Mouse (Mus musculus): ENCODE measurements at regions not wholly inside any gene's neighbourhood (a gene's known extent, or its start where the extent isn't known, plus 50 kb on each side); places are given as distances from the start of the nearest gene placed in this dataset.
A peak's percentile ranks its signal among the peaks of the same experiment; 100 is the strongest.

- DNase-seq (ENCODE audit: low read depth, low spot score), result no peak
These were observed 93.7 kb upstream of the Dlx2 start for GRCm38 (mm10) chr2:71640251-71640650.

GRCm38 (mm10) chr2:71644038-71644470 lies 97.5 kb upstream of the Dlx2 start:
- no peak for DNase-seq (ENCODE audit: low read depth, low spot score)

- DNase-seq (ENCODE audit: low read depth, low spot score), result no peak
These were observed 97.4 kb upstream of the Itga6 start for GRCm38 (mm10) chr2:71647914-71648497.

- DNase-seq (ENCODE audit: low read depth, low spot score), result no peak
These were observed 93.8 kb upstream of the Itga6 start for GRCm38 (mm10) chr2:71651662-71652061.

GRCm38 (mm10) chr2:71652261-71652801 lies 93.1 kb upstream of the Itga6 start:
- peak; percentile 96 for DNase-seq (ENCODE audit: low read depth, low spot score)

- DNase-seq (ENCODE audit: low read depth, low spot score), result no peak
These were observed 90.5 kb upstream of the Itga6 start for GRCm38 (mm10) chr2:71654817-71655503.

GRCm38 (mm10) chr2:71655504-71656390 lies 89.7 kb upstream of the Itga6 start:
- DNase-seq (ENCODE audit: low read depth, low spot score), result peak; percentile 100

- DNase-seq (ENCODE audit: low read depth, low spot score), result peak; percentile 71
These were observed 88.7 kb upstream of the Itga6 start for GRCm38 (mm10) chr2:71656611-71657244.

GRCm38 (mm10) chr2:71661438-71661837 lies 84.0 kb upstream of the Itga6 start:
- DNase-seq (ENCODE audit: low read depth, low spot score), result no peak

GRCm38 (mm10) chr2:71661986-71662385 lies 83.4 kb upstream of the Itga6 start:
- no peak for DNase-seq (ENCODE audit: low read depth, low spot score)

GRCm38 (mm10) chr2:71663453-71663852 lies 82.0 kb upstream of the Itga6 start:
- no peak for DNase-seq (ENCODE audit: low read depth, low spot score)

- DNase-seq (ENCODE audit: low read depth, low spot score), result no peak
These were observed 78.5 kb upstream of the Itga6 start for GRCm38 (mm10) chr2:71666927-71667326.

GRCm38 (mm10) chr2:71667746-71668145 lies 77.7 kb upstream of the Itga6 start:
- DNase-seq (ENCODE audit: low read depth, low spot score), result no peak

GRCm38 (mm10) chr2:71670228-71670790 lies 75.1 kb upstream of the Itga6 start:
- no peak for DNase-seq (ENCODE audit: low read depth, low spot score)

- DNase-seq (ENCODE audit: low read depth, low spot score), result no peak
These were observed 74.5 kb upstream of the Itga6 start for GRCm38 (mm10) chr2:71670882-71671281.

- DNase-seq (ENCODE audit: low read depth, low spot score), result no peak
These were observed 72.1 kb upstream of the Itga6 start for GRCm38 (mm10) chr2:71673087-71673920.

- peak; percentile 86 for DNase-seq (ENCODE audit: low read depth, low spot score)
These were observed 64.7 kb upstream of the Itga6 start for GRCm38 (mm10) chr2:71680746-71681145.

- no peak for DNase-seq (ENCODE audit: low read depth, low spot score)
These were observed 64.3 kb upstream of the Itga6 start for GRCm38 (mm10) chr2:71681148-71681547.

- DNase-seq (ENCODE audit: low read depth, low spot score), result no peak
These were observed 62.0 kb upstream of the Itga6 start for GRCm38 (mm10) chr2:71683375-71683774.

- no peak for DNase-seq (ENCODE audit: low read depth, low spot score)
These were observed 60.2 kb upstream of the Itga6 start for GRCm38 (mm10) chr2:71685239-71685638.
